Mouse (Mus musculus) right cerebral cortex, postnatal 25 days (tissue): ENCODE data around the gene Kcnh7.
A peak's percentile ranks its signal among the peaks of the same experiment; 100 is the strongest.
"Not testable (repeated sequence)": the region's sequence is repeated elsewhere in the genome, so short reads cannot be mapped to it uniquely, and the experiment has no call there.

Experiments used
- DNase-seq: peaks from one replicate; pipeline ENCODE4 v3.0.0; 2022

The Kcnh7 gene

GRCm38 (mm10) chr2:62715260-62715659 is 468.8 kb downstream of the Kcnh7 start:
- no peak for DNase-seq

GRCm38 (mm10) chr2:62714362-62714761 is 469.7 kb downstream of the Kcnh7 start:
- DNase-seq, result not testable (repeated sequence)

- DNase-seq, result no peak
Measured at GRCm38 (mm10) chr2:62709633-62710032, 474.5 kb downstream of the Kcnh7 start.

GRCm38 (mm10) chr2:62706313-62706712 is 477.8 kb downstream of the Kcnh7 start:
- no peak for DNase-seq

- no peak for DNase-seq
Measured at GRCm38 (mm10) chr2:62685934-62686333, 498.2 kb downstream of the Kcnh7 start.

- no peak for DNase-seq
Measured at GRCm38 (mm10) chr2:62684989-62685595, 499.0 kb downstream of the Kcnh7 start.

GRCm38 (mm10) chr2:62681667-62682066 is 502.4 kb downstream of the Kcnh7 start:
- DNase-seq, result peak; percentile 56

- DNase-seq, result no peak
Measured at GRCm38 (mm10) chr2:62672788-62673187, 511.3 kb downstream of the Kcnh7 start.

- no peak for DNase-seq
Measured at GRCm38 (mm10) chr2:62670767-62671166, 513.3 kb downstream of the Kcnh7 start.

GRCm38 (mm10) chr2:62670301-62670700 is 513.8 kb downstream of the Kcnh7 start:
- no peak for DNase-seq

- no peak for DNase-seq
Measured at GRCm38 (mm10) chr2:62669848-62670247, 514.2 kb downstream of the Kcnh7 start.

- no peak for DNase-seq
Measured at GRCm38 (mm10) chr2:62665536-62665935, 518.6 kb downstream of the Kcnh7 start.

- DNase-seq, result no peak
Measured at GRCm38 (mm10) chr2:62664839-62665238, 519.2 kb downstream of the Kcnh7 start.

GRCm38 (mm10) chr2:62664135-62664670 is 519.9 kb downstream of the Kcnh7 start, which contains the start of gene Gca:
Gene Gca, plus strand, starts transcription at chr2:62664285.
- peak; percentile 80 for DNase-seq

- no peak for DNase-seq
Measured at GRCm38 (mm10) chr2:62662560-62662959, 521.5 kb downstream of the Kcnh7 start.

- no peak for DNase-seq
Measured at GRCm38 (mm10) chr2:62660565-62660964, 523.5 kb downstream of the Kcnh7 start.

GRCm38 (mm10) chr2:62656072-62656471 is 528.0 kb downstream of the Kcnh7 start:
- DNase-seq, result no peak

- DNase-seq, result peak; percentile 62
Measured at GRCm38 (mm10) chr2:62654519-62655338, 529.4 kb downstream of the Kcnh7 start.

- DNase-seq, result no peak
Measured at GRCm38 (mm10) chr2:62652466-62652865, 531.6 kb downstream of the Kcnh7 start.

GRCm38 (mm10) chr2:62651890-62652289 is 532.2 kb downstream of the Kcnh7 start:
- DNase-seq, result no peak

- no peak for DNase-seq
Measured at GRCm38 (mm10) chr2:62646671-62647289, 537.3 kb downstream of the Kcnh7 start.

- DNase-seq, result peak; percentile 27
Measured at GRCm38 (mm10) chr2:62646014-62646645, 538.0 kb downstream of the Kcnh7 start, which contains the start of gene Ifih1. Gene Ifih1, minus strand, starts transcription at chr2:62646255.

GRCm38 (mm10) chr2:62645475-62645874 is 538.6 kb downstream of the Kcnh7 start:
- DNase-seq, result no peak
